15 mouse cellular contexts compared by ENCODE assay signal in genomic region chr13:11868056-11868455, GRCm38 (mm10).
"Had no signal": no experiment of that assay in that cellular context is flagged by ENCODE, and none has a peak within 500 bp of the region (broad histone marks: within the 10 kb centered on the region; RNA-seq: fewer than 3 reads in every experiment).

No protein-coding gene starts in this region.

- H3K4me2 ChIP-seq: kidney, embryonic 15.5 days; limb, embryonic 13.5 days; midbrain, embryonic 12.5 days; neural tube, embryonic 15.5 days had no signal

- DNase-seq: kidney, adult 11 months; kidney, postnatal 36 days; layer of hippocampus, postnatal 36 days; lung, adult 2 months; lung, postnatal 14 days; right cerebral cortex, postnatal 4 days; spleen, adult 18-20 months; thymus, adult 18-20 months; thymus, postnatal 14 days had no signal

- H3K36me3 ChIP-seq: kidney, embryonic 15.5 days; limb, embryonic 13.5 days; midbrain, embryonic 12.5 days; neural tube, embryonic 15.5 days had no signal

- H3K27ac ChIP-seq: kidney, embryonic 15.5 days; limb, embryonic 13.5 days; liver, embryonic 14.5 days; midbrain, embryonic 12.5 days; neural tube, embryonic 15.5 days had no signal

- H3K4me3 ChIP-seq: kidney, embryonic 15.5 days; limb, embryonic 13.5 days; midbrain, embryonic 12.5 days; myocyte; neural tube, embryonic 15.5 days had no signal

- H3K4me1 ChIP-seq: kidney, embryonic 15.5 days; limb, embryonic 13.5 days; midbrain, embryonic 12.5 days; neural tube, embryonic 15.5 days had no signal

- H3K9ac ChIP-seq: kidney, embryonic 15.5 days; limb, embryonic 13.5 days; liver, embryonic 14.5 days; midbrain, embryonic 12.5 days; neural tube, embryonic 15.5 days had no signal

- H3K9me3 ChIP-seq: kidney, embryonic 15.5 days; limb, embryonic 13.5 days; midbrain, embryonic 12.5 days; neural tube, embryonic 15.5 days had no signal

- H3K27me3 ChIP-seq: kidney, embryonic 15.5 days; limb, embryonic 13.5 days; midbrain, embryonic 12.5 days; neural tube, embryonic 15.5 days had no signal
